Mouse (Mus musculus) midbrain, embryonic 16.5 days (tissue): Measurements from ENCODE around the gene Senp8. TPM values are rescaled to one million over a fixed set of nuclear protein-coding genes. Genes with fewer than 3 reads are reported as not detected.

Source experiments
- ATAC-seq: fragments of 200-750 bp; cut with Nextera tagmentation; 2 replicates; pipeline ENCODE4 v1.8.0; 2017; ENCODE audit warnings: moderate TSS enrichment
- H3K27ac ChIP-seq: fragments of 300-500 bp; sonication (generic); 2 replicates; pipeline ENCODE4 v1.5.1; 2014; ENCODE audit warnings: mild to moderate bottlenecking, low read length, mixed read lengths
- H3K27me3 ChIP-seq: fragments of 300-500 bp; sonication (generic); 2 replicates; pipeline ENCODE4 v1.6.1; 2014; ENCODE audit warnings: low read depth, low read length, mixed read lengths; ENCODE audit not compliant: control insufficient read depth, insufficient read depth
- H3K36me3 ChIP-seq: fragments of 300-500 bp; sonication (generic); 2 replicates; pipeline ENCODE4 v1.6.1; 2014; ENCODE audit warnings: mild to moderate bottlenecking, low read length, moderate library complexity, mixed read lengths; ENCODE audit not compliant: control insufficient read depth, insufficient read depth
- H3K4me1 ChIP-seq: fragments of 300-500 bp; sonication (generic); 2 replicates; pipeline ENCODE4 v1.6.1; 2014; ENCODE audit warnings: mild to moderate bottlenecking, low read length, mixed read lengths; ENCODE audit not compliant: control insufficient read depth, insufficient read depth
- H3K4me2 ChIP-seq: fragments of 300-500 bp; sonication (generic); 2 replicates; pipeline ENCODE4 v1.6.1; 2014; ENCODE audit warnings: mild to moderate bottlenecking, low read length, mixed read lengths
- H3K4me3 ChIP-seq: fragments of 300-500 bp; sonication (generic); 2 replicates; pipeline ENCODE4 v1.5.1; 2014; ENCODE audit warnings: low read depth, mild to moderate bottlenecking, low read length, moderate library complexity, mixed read lengths
- H3K9ac ChIP-seq: fragments of 300-500 bp; sonication (generic); 2 replicates; pipeline ENCODE4 v1.6.1; 2014; ENCODE audit warnings: low read depth, low read length, mixed read lengths
- H3K9me3 ChIP-seq: fragments of 300-500 bp; sonication (generic); replicated peaks from 2 replicates; pipeline ENCODE4 v1.6.1; 2014; ENCODE audit warnings: mild to moderate bottlenecking, low read length, mixed read lengths; ENCODE audit not compliant: control insufficient read depth, poor library complexity, severe bottlenecking
- WGBS: fragments of 180-500 bp; shearing (Covaris S2); extraction: QIAGEN DNeasy Blood & Tissue Kit; methylation state at CpG from one replicate; pipeline ENCODE4 v1.1.7; 2014; 5-methylcytosine and 5-hydroxymethylcytosine counted together
- polyA plus RNA-seq: library from polyadenylated mRNA; unstranded; fragments of >200 nt; fragmentation: Nextera tagmentation; extraction: Ambion mirVana; gene quantifications from 2 replicates; pipeline ENCODE4 v1.2.1, GENCODE M21; 2015

Gene Senp8
- polyA plus RNA-seq, 1 experiment from 2014 or later, result 12.0 TPM

DNA sequence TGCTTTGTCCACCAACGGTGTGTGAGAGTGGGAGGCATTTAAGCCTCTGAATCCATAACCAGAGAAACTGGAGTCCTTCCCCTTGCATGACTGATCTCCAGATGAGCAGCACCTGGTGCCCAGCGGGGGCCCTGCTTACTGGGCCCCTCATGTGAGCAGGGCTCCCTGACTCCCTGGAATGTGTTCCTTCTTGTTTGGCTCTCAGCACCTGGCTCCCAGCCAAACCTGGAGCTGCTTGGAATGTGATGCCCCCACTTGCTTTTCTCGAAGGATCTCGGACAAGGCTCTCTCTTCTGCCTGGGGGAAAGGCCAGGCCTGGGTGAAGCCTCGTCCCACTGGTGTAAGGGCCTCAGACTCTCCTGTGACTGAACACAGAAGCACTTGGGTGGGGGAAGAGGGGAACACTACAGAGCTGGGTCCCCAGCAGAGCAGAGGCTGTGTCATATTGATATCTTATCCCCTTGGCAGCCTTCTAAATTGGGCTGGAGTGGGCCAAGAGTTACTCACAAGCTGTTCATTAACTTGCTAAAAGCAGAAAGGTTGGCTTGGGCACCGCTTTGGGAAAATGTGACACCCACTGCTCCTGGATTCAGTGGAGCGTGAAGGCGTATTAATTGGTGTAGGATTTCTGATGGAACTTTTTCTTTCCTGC is 26.6 kb downstream of the Senp8 start:
- no peak for ATAC-seq
- no peak overlapping the region for H3K27ac ChIP-seq
- 62% methylated on average over 8 of the region's 8 CpGs for WGBS

GRCm38 (mm10) chr9:59723096-59723657 is 27.3 kb downstream of the Senp8 start:
- H3K4me1 ChIP-seq, result peaks cover 7% of the 10 kb centered on the region
- 19% methylated on average over 10 of the region's 10 CpGs for WGBS
- H3K27ac ChIP-seq, result no peak overlapping the region
- H3K27me3 ChIP-seq, result no peaks in the 10 kb centered on the region
- H3K9ac ChIP-seq, result peak overlapping the region; percentile 57; the same call in 1 of the 2 replicates
- peak overlapping the region; percentile 18; the same call in 1 of the 2 replicates for H3K4me3 ChIP-seq
- H3K4me2 ChIP-seq, result peak overlapping the region; percentile 53
- H3K36me3 ChIP-seq, result no peaks in the 10 kb centered on the region
- 0 out of 2 replicates have a peak, but pooled peaks have one; percentile 36 for ATAC-seq
- H3K9me3 ChIP-seq, result no peaks in the 10 kb centered on the region

More for the DNA sequence above, 26.6 kb downstream of the Senp8 start:
- Histone ChIP-seq H3K4me2 (no peak overlapping the region; the same call in 1 of the 2 replicates), H3K4me3 (no peak overlapping the region), H3K27me3 (no peaks in the 10 kb centered on the region), H3K4me1 (peaks cover 7% of the 10 kb centered on the region), H3K9ac (no peak overlapping the region), H3K36me3 (no peaks in the 10 kb centered on the region), H3K9me3 (no peaks in the 10 kb centered on the region)

DNA sequence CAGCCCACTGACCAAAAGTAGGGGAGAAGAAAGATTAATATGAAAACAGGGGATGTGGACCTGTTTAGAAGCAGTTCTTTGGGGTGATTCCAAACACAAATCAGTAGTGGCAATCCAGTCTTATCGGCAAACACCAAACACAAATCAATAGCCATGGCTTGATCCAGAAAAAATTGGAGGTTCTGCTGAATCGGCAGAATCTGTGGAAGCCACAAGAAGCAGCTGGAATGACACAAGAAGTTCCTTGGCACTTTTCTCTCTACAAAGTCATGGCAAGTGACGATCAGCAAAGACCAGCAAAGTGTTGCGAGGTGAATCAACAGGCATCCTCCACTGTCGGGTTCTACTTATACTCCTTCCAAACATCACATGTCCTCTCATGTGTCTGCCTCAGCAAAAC is 29.4 kb downstream of the Senp8 start:
- H3K4me3 ChIP-seq, result no peak overlapping the region
- no peak overlapping the region for H3K4me2 ChIP-seq
- H3K27ac ChIP-seq, result no peak overlapping the region
- peaks cover 7% of the 10 kb centered on the region for H3K4me1 ChIP-seq
- no peak for ATAC-seq
- no peaks in the 10 kb centered on the region for H3K36me3 ChIP-seq
- 89% methylated on average over 5 of the region's 5 CpGs for WGBS
- H3K9me3 ChIP-seq, result no peaks in the 10 kb centered on the region
- H3K27me3 ChIP-seq, result no peaks in the 10 kb centered on the region
- no peak overlapping the region for H3K9ac ChIP-seq

GRCm38 (mm10) chr9:59718237-59718636 is 32.3 kb downstream of the Senp8 start:
- Histone ChIP-seq H3K36me3 (no peaks in the 10 kb centered on the region), H3K4me1 (peaks cover under 1% of the 10 kb centered on the region), H3K27me3 (no peaks in the 10 kb centered on the region), H3K9ac (no peak overlapping the region), H3K9me3 (no peaks in the 10 kb centered on the region), H3K4me3 (no peak overlapping the region), H3K4me2 (no peak overlapping the region), H3K27ac (no peak overlapping the region)
- ATAC-seq, result no peak
- 85% methylated on average over 4 of the region's 4 CpGs for WGBS

DNA sequence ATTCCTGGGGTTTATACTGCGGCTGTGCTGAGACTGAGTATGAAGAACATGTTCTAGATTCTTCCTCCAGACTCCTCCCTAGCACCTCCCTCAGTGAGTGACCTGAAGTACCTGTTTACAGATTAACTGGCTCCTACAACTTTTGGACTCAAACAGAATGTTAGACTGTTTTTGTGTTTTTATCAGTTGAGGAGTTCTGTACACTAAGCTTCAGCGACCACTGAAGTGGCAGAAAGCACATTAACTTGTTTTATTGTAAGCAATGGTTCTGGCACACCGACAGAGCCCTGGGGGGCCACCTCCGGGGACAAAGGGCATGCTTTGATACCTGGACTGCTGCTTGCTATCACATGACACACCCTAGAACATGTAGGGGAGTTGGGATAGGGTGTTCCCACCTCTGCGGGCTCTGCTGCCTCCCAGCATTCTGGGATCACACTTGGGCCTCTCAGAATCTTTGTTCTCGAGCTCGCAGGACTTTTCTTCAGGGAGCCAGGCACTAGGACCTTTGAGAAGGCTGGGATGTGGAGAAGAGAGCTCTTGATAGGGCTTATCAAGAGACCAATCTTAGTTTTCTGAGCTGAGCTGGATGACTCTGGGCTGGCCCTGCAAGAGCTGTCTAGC is 34.1 kb downstream of the Senp8 start:
- no peak overlapping the region for H3K9ac ChIP-seq
- H3K27ac ChIP-seq, result no peak overlapping the region
- no peaks in the 10 kb centered on the region for H3K9me3 ChIP-seq
- no peaks in the 10 kb centered on the region for H3K27me3 ChIP-seq
- ATAC-seq, result no peak
- 72% methylated on average over 7 of the region's 7 CpGs for WGBS
- no peak overlapping the region for H3K4me2 ChIP-seq
- no peaks in the 10 kb centered on the region for H3K36me3 ChIP-seq
- no peak overlapping the region for H3K4me3 ChIP-seq
- no peaks in the 10 kb centered on the region for H3K4me1 ChIP-seq

DNA sequence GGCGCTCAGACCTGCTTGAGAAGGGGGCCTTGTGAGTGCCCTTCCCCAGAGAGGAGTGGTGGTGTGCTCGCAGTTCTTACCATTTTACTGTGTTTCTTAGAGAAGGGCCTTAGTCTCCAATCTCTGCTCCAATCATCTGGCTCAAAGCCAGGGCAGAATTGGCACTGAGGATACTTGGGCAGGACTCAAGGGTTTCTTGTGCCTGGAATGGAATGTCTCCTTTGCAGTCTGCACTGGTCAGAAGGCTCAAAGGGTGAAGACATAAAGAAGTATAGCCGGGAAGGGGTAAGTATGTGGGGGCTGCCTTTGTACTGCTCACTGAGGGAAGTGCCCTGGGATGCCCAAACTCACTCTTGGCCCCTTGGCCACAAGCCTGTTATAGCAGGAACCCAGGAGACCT is 41.3 kb downstream of the Senp8 start:
- Histone ChIP-seq H3K4me1 (no peaks in the 10 kb centered on the region), H3K9me3 (no peaks in the 10 kb centered on the region), H3K27me3 (no peaks in the 10 kb centered on the region), H3K27ac (no peak overlapping the region), H3K4me2 (no peak overlapping the region), H3K4me3 (no peak overlapping the region), H3K36me3 (no peaks in the 10 kb centered on the region), H3K9ac (no peak overlapping the region)
- 82% methylated on average over 3 of the region's 3 CpGs for WGBS
- no peak for ATAC-seq

DNA sequence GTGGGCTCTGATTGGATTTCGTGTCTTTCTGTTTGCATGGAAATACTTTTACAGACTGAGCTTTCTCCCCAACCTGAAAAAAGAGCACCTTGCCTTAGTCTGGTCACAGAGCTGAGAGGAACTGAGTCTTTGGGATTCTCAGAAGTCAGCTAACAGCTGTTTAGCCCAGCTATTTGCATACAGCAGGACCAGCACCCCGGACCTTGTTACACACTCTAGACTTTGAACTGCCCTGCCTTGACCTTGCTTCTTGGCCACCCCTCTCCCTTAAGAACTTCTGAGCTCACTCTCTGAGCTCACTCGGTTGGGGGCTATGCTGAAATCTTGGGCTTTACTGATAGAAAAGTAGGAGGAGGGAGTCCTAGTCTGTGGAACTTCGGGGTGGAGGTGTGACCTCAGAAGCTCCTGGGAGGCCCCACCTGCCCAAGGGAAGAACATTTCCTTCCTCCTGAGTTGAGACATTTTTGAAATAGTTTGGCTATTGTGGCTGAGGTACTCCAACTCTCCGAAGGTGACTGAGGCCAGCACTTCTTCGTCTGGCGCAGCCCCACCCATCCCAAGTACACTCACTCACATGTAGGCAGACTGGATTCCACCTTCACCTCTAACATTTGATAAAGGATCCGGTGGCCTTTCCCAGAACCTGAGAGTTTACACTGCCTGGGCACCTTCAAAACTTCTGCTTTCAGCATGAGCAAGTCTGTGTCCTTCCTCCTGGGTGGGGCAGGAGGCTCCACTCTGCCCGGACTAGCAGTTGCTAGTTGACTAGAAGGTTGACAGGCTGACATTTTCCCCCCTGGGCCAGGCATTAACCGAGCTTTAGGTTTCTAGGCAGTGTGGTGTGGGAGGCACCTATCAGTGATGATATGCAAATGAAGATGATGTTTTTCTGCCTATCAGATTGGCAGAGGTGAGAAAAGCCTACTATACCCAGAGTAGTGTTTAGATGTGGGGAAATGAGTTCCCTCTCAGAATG is 43.4 kb downstream of the Senp8 start:
- 69% methylated on average over 10 of the region's 10 CpGs for WGBS
- Histone ChIP-seq H3K9me3 (no peaks in the 10 kb centered on the region), H3K36me3 (no peaks in the 10 kb centered on the region), H3K4me2 (no peak overlapping the region), H3K27ac (no peak overlapping the region), H3K9ac (no peak overlapping the region), H3K4me1 (no peaks in the 10 kb centered on the region), H3K27me3 (no peaks in the 10 kb centered on the region), H3K4me3 (no peak overlapping the region)
- no peak for ATAC-seq

- H3K36me3 ChIP-seq, result no peaks in the 10 kb centered on the region
- no peaks in the 10 kb centered on the region for H3K27me3 ChIP-seq
- no peaks in the 10 kb centered on the region for H3K4me1 ChIP-seq
- no peak overlapping the region for H3K4me3 ChIP-seq
- ATAC-seq, result no peak
- no peaks in the 10 kb centered on the region for H3K9me3 ChIP-seq
- 82% methylated on average over 6 of the region's 6 CpGs for WGBS
- no peak overlapping the region for H3K4me2 ChIP-seq
- H3K9ac ChIP-seq, result no peak overlapping the region
- H3K27ac ChIP-seq, result no peak overlapping the region
Observed at GRCm38 (mm10) chr9:59703099-59703498, 47.4 kb downstream of the Senp8 start.
